Mouse (Mus musculus): ENCODE data around the gene Slc51b. TPM values are rescaled to one million over a fixed set of nuclear protein-coding genes. Genes with fewer than 3 reads are reported as not detected.

Gene Slc51b
- polyA plus RNA-seq (2014; fragmentation: Illumina TruSeq; extraction: RNeasy Lipid Tissue Mini Kit (QIAGEN cat#74804)) = not detected

GRCm38 (mm10) chr9:65422760-65423501, at the start of gene Slc51b:
TSS of gene Slc51b (minus strand) at chr9:65422955.

GRCm38 (mm10) chr9:65460732-65461442, 38.1 kb upstream of the Slc51b start, which contains the start of gene Spg21:
TSS of gene Spg21 (plus strand) at chr9:65460947.

DNA sequence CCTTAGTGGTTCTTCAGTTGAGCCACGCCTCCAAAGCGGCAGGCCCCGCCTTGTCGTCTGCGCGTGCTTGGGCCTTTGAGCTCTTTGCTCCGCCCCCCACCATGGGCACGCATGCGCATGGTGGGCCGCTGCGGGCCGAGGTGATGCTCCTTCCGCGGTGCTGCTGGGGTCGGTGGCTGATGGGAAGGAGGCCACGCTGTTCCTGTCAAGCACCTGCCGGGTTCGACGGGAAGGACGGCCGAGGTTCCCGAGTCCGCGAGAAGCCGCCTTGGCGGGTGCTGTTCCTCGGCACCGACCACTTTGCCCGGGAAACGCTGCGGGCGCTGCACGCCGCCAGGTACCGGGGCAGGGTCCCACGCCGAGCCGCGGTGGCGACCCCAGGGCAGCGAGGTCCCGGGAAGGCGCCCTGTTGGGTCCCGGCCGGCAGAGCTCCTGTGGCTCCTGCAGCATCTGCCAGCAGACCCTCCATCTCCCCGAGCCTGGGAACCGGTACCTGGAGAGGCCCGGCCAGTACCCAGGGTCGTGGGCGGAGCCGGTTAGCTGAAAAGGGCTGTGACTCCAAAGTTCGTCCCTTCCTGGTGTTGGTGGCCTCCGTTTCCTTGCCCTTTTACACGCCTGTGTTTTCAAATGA, 13.0 kb upstream of the Slc51b start, which contains the start of gene Mtfmt:
Gene Mtfmt, plus strand, starts transcription at position 112 of the 631 bp plus-strand sequence.

GRCm38 (mm10) chr9:65398279-65398678, 24.5 kb downstream of the Slc51b start, which contains the start of gene Rasl12:
TSS of gene Rasl12 (plus strand) at chr9:65398506.

DNA sequence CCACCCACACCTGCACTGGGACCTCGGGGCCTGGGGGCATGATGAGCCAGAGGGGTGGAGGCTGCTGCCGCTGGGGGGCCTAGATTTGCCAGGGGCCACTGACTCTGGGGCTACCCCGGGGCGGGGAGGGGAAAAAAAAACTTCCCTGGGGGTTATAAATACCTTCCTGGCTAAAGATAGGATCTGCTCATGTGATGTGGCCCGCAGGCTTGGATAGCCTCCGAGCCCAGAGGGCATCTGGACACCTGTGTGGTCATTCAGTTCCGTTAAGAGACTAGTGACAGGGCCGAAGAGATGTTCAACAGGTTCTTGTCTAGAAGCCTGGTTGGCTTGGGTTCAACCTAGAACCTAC, 31.2 kb downstream of the Slc51b start, which contains the start of gene Kbtbd13:
Gene Kbtbd13, minus strand, starts transcription at position 40 of the 352 bp plus-strand sequence.

Other genes starting within 250 kb of the Slc51b start
- gene Parp16, start 227.6 kb downstream of the Slc51b start, polyA plus RNA-seq (2014; fragmentation: Illumina TruSeq; extraction: RNeasy Lipid Tissue Mini Kit (QIAGEN cat#74804)) = 3.8 TPM
- gene Cilp, start 157.8 kb downstream of the Slc51b start, polyA plus RNA-seq (2014; fragmentation: Illumina TruSeq; extraction: RNeasy Lipid Tissue Mini Kit (QIAGEN cat#74804)) = 6.1 TPM
- gene Clpx, start 128.7 kb downstream of the Slc51b start, polyA plus RNA-seq (2014; fragmentation: Illumina TruSeq; extraction: RNeasy Lipid Tissue Mini Kit (QIAGEN cat#74804)) = 102 TPM
- 23.2 TPM for gene Pdcd7, start 76.9 kb downstream of the Slc51b start, polyA plus RNA-seq (2014; fragmentation: Illumina TruSeq; extraction: RNeasy Lipid Tissue Mini Kit (QIAGEN cat#74804))
- gene Ubap1l, start 61.9 kb downstream of the Slc51b start, polyA plus RNA-seq (2014; fragmentation: Illumina TruSeq; extraction: RNeasy Lipid Tissue Mini Kit (QIAGEN cat#74804)) = not detected
- gene Kbtbd13, start 31.3 kb downstream of the Slc51b start, polyA plus RNA-seq (2014; fragmentation: Illumina TruSeq; extraction: RNeasy Lipid Tissue Mini Kit (QIAGEN cat#74804)) = not detected
- gene Rasl12, start 24.4 kb downstream of the Slc51b start, polyA plus RNA-seq (2014; fragmentation: Illumina TruSeq; extraction: RNeasy Lipid Tissue Mini Kit (QIAGEN cat#74804)) = 3.6 TPM
- gene Mtfmt, start 12.8 kb upstream of the Slc51b start, polyA plus RNA-seq (2014; fragmentation: Illumina TruSeq; extraction: RNeasy Lipid Tissue Mini Kit (QIAGEN cat#74804)) = 14.3 TPM
- 176 TPM for gene Spg21, start 38.0 kb upstream of the Slc51b start, polyA plus RNA-seq (2014; fragmentation: Illumina TruSeq; extraction: RNeasy Lipid Tissue Mini Kit (QIAGEN cat#74804))
- gene Ankdd1a, start 97.2 kb upstream of the Slc51b start, polyA plus RNA-seq (2014; fragmentation: Illumina TruSeq; extraction: RNeasy Lipid Tissue Mini Kit (QIAGEN cat#74804)) = not detected
- 2.0 TPM for gene Plekho2, start 157.1 kb upstream of the Slc51b start, polyA plus RNA-seq (2014; fragmentation: Illumina TruSeq; extraction: RNeasy Lipid Tissue Mini Kit (QIAGEN cat#74804))
- 0.88 TPM for gene Pif1, start 164.2 kb upstream of the Slc51b start, polyA plus RNA-seq (2014; fragmentation: Illumina TruSeq; extraction: RNeasy Lipid Tissue Mini Kit (QIAGEN cat#74804))
- gene Rbpms2, start 206.7 kb upstream of the Slc51b start, polyA plus RNA-seq (2014; fragmentation: Illumina TruSeq; extraction: RNeasy Lipid Tissue Mini Kit (QIAGEN cat#74804)) = 21.0 TPM
- gene Oaz2, start 245.0 kb upstream of the Slc51b start, polyA plus RNA-seq (2014; fragmentation: Illumina TruSeq; extraction: RNeasy Lipid Tissue Mini Kit (QIAGEN cat#74804)) = 70.7 TPM